Mouse (Mus musculus): ENCODE results near the gene Pou2f2.
A peak's percentile ranks its signal among the peaks of the same experiment; 100 is the strongest.

The Pou2f2 gene

GRCm38 (mm10) chr7:25195148-25195547 lies 15.6 kb upstream of the Pou2f2 start:
- no peak for DNase-seq (ENCODE audit: low read depth)

DNA sequence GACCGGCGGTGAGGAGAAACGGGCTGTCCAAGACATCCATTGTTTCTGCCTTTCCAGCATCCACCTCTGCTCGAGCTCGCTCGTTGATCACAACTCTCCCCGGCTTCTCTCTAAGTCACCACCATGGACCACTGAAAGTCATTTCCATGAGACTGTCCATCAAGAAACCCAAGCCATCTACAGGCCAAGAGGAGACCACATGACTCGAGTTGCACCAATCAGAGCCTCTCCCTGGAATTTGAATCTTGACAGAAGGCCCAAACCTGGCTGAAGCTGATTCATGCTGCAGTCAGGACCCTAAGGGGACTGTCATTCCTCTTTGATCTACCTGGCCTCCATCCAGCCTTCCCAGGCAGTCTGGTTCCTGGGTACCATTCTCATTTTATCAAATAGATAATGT lies 12.6 kb upstream of the Pou2f2 start:
- DNase-seq (ENCODE audit: low read depth) = no peak

DNA sequence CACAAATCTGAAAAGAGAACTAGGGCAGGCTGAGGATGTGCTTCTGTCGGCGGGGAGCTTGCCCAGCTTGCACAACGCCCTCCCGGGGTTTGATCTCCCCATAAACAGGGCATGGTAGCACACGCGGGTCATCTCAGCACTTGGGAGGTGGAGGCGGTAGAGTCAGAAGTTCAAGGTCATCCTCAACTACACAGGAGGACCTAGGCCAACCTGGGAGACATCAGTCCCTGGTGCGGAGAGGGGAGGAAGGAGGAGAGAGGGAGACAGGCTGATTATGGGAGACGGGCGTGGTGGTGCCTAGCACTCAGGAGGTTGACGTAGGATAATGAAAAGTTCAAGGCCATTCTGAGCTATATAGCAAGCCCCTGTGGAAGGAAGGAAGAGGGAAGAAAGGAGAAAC lies 11.3 kb upstream of the Pou2f2 start:
- no peak for DNase-seq (ENCODE audit: low read depth)

GRCm38 (mm10) chr7:25187662-25188650 lies 8.4 kb upstream of the Pou2f2 start:
- DNase-seq (ENCODE audit: low read depth) = peak; percentile 91

DNA sequence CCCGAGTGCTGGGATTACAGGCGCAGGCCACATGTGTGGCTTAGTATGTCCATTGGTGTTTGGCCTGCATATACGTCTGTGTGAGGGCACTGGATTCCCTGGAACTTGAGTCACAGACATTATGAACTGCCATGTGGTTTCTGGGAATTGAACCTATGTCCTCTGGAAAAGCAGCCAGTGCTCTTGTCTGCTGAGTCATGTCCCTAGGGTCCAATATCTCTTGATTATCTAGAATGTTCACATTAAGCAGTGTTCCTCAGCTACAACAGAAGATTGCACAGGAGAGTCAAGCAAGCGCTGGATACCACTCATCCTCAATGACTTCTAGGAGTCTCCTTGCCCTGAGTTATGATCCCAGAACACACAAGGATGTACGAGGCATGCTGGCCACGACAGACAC lies 4.6 kb upstream of the Pou2f2 start:
- no peak for DNase-seq (ENCODE audit: low read depth)

- peak; percentile 57 for DNase-seq (ENCODE audit: low read depth)
Observed at GRCm38 (mm10) chr7:25181814-25182213, 2.3 kb upstream of the Pou2f2 start.

DNA sequence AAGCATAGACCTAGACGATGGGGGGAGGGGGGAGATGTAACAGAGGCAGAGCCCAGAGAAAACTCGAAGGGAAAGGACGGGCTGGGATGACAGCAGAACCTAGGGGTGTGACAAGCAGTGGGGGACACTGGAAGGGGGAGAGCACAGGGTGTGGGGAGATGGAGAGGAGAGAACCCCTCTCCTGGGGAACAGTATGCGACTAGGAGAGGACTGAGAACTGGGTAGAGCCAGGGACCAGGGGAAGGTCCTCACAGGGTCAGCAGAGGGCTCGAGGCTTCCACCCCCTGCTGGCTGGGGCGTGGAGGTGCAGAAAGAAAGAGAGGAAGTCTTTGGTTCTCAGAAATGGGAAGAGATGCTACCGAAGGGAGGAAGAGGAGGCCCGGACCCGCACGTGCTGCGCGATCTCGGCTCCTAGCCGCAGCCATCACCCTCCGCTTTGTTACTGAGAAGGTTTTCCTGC lies 1.8 kb upstream of the Pou2f2 start:
- peak; percentile 81 for DNase-seq (ENCODE audit: low read depth)

GRCm38 (mm10) chr7:25180512-25180911 lies 986 bp upstream of the Pou2f2 start:
- DNase-seq (ENCODE audit: low read depth) = peak; percentile 50

DNA sequence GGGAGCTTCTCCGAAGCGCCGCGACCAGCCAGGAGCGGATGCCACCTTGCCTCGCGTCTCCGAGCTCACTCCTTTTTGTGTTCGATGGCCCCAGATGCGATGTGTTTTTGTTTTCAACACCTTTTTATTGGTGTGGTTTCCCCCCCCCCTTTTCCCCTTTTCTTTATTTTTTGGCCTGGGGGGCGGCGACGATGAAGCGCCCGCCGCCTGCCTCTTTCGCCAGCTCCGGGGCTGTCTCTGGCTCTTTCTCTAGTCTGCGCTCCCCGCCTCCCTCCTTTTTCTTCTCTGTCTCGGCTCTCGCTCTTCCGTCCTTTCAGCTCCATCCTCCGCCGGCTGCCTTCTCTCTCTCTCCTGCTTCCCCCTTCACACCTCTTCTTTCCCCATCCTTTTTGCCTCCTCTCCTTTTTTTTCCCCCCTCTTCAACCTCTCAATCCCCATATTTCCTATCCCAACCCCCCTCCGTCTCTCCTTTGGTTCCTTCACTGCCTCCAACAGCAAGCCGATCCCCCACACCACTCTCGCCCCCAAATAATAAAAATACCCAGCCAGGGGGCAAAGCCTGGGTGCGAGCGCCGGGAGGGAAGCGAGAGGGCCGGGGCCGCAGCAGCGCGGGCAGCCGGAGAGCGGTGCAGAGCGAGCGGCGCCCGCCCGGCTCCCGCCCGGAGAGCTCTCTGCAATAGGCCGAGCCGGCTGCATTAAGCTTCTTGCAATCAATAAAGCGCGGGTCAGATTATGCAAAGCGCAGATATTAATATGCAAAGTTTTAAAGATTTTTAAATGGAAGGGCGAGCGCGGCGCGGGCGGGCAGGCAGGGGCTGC lies 530 bp downstream of the Pou2f2 start:
- DNase-seq (ENCODE audit: low read depth) = peak; percentile 65

- peak; percentile 34 for DNase-seq (ENCODE audit: low read depth)
Observed at GRCm38 (mm10) chr7:25178317-25178716, 1.2 kb downstream of the Pou2f2 start.

DNA sequence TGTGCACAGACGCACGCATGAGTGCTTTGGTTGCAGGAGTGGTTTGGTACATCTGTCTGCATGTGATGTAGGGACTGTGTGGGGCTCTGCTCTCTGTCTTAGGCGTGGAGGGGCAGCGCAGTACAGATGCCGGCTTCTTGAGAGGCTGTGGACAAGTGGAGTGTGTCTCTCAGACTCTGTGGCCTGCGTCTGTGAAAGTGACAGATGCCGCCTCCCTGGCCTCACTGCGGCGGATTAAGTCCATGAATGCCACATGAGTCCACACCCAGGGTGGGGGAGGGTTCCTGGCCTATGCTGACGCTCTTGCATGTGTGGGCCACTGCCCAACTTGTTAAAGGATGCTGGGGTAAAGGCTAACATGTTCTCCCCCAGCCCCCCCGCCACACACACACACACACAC lies 5.2 kb downstream of the Pou2f2 start:
- DNase-seq (ENCODE audit: low read depth) = no peak

GRCm38 (mm10) chr7:25172669-25173068 lies 6.9 kb downstream of the Pou2f2 start:
- DNase-seq (ENCODE audit: low read depth) = no peak

DNA sequence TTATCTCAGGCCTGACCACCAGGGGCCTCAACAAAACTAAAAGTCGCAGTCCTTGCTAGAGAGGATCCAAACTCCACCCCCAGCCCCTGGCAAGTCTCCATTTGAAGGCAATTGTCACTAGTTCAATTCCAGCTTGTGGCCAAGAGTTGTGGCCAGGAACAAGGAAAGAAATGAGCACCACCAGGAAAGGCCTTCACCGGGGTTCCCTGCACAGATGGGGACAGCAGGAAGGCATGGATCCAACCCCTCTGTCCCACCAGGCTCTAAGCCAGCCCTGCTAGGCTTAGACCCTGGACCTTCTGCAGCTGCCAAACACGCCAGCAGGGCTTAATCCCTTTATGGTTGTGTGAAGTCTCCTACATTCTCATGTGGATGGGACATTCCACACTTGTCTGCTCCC lies 8.9 kb downstream of the Pou2f2 start:
- DNase-seq (ENCODE audit: low read depth) = no peak

GRCm38 (mm10) chr7:25166106-25166505 lies 13.4 kb downstream of the Pou2f2 start:
- DNase-seq (ENCODE audit: low read depth) = no peak

DNA sequence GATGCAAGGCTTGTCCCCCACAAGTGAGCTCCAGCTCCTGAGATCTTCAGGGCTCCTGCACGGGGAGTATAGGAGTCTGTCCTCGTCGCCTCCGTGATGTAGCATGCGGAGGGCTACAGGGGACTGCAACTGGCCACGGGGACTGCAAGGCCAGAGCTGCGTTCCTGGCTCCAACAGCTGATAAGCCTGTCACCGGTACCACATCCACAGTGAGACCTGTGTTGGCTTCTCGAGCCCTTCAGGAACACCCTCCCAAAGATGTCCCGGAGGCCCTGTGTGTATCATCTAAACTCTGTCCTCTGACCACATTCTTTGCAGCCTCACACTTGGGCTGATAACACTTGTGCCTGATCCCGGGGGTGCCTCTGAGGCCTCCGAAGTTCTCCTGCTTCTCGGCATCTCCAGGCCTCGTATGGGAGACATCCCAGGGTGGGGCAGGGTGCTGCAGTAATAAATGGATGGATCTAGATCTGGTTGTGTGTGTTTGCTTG lies 23.3 kb downstream of the Pou2f2 start:
- DNase-seq (ENCODE audit: low read depth) = no peak

- peak; percentile 91 for DNase-seq (ENCODE audit: low read depth)
Observed at GRCm38 (mm10) chr7:25155469-25156157, 23.9 kb downstream of the Pou2f2 start.

DNA sequence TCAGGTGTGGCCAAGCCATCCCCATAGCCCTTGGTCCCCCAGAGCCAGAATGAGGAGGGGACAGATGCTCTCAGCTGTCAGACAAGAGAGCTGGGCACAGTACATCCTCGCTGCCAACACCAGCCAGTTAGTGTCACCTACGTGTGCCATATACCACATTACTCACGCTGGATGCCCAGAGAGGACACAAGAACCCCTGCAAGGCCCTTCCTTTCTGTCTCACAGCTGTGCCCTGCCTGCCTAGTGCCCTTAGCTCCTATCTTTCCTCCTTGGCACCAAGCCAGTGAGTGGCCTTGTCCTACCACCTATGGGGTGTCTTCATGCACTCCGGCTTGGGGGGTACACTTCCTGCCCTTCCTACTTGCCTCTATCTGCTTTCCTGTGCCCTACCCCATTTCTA lies 24.9 kb downstream of the Pou2f2 start:
- DNase-seq (ENCODE audit: low read depth) = peak; percentile 47

GRCm38 (mm10) chr7:25153841-25154240 lies 25.7 kb downstream of the Pou2f2 start:
- no peak for DNase-seq (ENCODE audit: low read depth)

DNA sequence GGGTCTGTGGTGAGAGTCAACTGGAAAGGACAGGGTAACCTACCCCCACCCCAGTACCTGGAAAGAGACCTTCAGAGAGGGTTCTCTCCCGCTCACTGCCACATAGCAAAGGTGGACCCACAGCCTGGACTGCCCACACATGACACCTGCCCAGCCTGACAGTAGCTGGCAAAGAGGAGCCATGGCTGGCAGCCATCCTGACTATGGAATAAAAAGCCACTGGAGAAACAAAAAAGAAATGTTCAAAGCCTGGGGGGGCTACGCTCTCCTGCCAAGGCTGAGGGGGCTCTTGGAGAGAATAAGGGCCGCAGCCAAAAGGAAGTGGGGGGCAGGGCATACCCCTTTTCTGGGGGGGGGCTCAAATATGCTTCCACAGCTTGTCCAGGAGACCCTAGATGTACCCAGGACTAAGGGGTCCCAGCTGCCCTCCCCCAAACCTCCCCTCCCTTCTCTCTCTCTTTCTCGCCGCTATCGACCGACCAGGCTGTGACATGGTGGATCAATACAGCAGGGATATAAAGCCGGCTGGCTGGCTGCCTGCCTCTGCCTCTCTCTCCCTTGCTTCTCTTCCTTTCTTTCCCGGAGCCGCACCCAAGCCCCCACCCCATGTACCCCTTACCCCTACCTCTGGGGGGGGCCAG lies 27.5 kb downstream of the Pou2f2 start:
- DNase-seq (ENCODE audit: low read depth) = no peak

DNA sequence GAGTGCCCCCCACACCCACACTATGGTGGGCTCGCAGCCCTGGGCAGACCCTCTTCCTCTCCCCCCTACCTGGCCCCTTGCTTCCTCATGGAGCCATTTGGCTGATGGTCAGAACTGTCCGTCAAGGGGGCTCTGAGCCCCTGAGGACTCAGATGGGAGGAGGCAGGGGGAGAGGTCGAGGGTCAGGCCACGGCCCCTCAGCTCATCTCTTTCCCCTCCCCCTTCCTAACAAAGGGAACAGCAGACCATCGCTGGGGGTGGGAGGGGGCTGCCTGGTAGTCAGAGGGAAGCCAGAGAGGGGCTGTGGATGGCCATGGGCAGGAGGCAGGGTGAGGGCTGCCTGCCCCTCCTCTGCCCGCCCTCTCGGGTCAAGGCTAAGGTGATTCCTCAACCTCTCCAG lies 28.5 kb downstream of the Pou2f2 start:
- no peak for DNase-seq (ENCODE audit: low read depth)

- DNase-seq (ENCODE audit: low read depth) = no peak
Observed at GRCm38 (mm10) chr7:25150151-25150663, 29.3 kb downstream of the Pou2f2 start.
